Mouse (Mus musculus) c-Kit-negative CD71-positive TER-119-positive erythroid progenitor cells, embryonic 14.5 days (primary cell): Measurements from ENCODE around the gene Btn2a2.

Source experiments
- DNase-seq: peaks from one replicate; pipeline ENCODE4 v3.0.0-alpha.2; 2013; ENCODE audit warnings: low read depth, low spot score

The Btn2a2 gene

DNA sequence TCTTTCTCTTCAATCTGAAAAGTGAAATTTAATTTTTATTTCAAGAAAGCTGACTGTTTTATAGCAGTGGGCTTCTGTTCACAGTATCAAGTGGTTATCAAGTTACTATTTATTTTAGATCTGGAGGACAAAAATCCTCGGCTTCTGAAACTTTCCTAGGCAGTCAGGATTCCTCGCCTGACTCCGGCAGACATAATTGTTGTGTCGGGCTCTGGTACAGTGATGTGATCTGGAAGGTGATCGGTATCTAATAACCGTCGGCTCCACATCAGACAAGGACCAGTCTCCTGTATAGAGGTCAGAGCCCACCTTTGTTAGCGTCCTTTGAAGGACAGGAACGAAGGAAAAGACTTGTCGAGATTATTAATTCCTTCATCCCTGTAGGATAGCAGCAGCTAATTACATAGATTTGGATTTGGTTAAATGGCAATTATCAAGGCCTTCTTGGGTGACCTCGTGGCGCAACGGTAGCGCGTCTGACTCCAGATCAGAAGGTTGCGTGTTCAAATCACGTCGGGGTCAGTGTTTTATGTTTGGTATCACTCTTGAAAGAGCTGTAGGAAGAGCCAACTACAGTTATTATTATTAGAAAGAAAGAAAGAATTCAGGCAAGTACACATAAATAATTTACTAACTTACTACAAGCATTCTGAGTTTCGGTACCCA, 9.1 kb upstream of the Btn2a2 start:
- no peak for DNase-seq

DNA sequence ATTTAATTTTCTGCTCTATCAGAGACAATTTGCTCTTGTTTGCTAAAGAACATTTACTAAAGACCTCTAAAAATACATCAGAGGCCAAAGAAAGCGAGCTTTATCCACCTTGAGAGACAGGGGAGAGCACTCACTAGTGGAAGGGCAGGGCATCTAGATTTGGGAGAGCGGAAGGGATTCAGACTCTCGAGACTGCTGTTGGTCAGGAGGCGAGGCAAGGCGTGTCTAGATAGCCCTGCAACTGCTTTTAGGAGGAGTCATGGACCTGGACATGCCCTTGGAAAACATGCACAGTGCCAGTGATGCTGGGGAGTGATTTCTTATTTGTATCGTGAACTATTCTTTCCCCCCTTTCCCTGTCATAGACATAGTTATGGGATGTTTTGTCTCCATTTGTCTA, 6.9 kb upstream of the Btn2a2 start:
- no peak for DNase-seq

DNA sequence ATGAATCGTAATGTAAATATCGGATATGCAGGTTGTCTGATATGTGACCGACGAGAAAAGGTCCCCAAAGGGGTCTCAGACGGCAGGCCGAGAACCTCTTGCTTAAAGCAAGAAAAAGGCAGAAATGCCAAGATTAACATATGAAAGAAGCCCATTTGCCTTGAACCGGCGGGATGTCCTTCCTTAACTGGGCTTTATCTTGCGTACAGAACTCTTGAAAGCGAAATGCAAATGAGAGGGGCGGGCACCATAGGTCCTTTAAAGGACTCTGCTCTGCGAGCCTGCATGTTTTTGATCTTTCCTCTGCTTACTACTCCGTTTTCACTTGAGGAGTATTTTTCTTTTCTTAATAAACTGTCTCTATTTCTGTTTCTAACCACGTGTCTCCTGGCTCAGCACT, 3.3 kb upstream of the Btn2a2 start:
- DNase-seq = no peak

DNA sequence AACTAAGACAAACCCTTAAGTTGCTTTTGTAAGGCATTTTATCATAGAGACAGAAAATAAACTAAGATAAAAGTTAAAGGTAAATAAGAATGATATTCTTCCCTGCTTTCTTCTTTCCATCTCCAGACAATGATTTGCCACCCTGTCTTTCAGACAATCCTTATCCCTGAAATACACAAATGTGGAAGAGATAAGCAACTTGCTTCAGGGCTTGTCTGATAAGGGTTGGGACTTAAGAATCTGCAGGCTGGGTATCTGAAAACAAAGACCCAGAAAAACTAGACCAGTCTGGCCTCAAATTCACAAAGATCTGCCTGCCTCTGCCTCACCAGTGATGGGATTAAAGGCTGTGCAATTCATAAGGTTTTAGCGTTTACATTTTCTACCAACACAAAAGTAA, 2.6 kb upstream of the Btn2a2 start:
- DNase-seq = no peak

DNA sequence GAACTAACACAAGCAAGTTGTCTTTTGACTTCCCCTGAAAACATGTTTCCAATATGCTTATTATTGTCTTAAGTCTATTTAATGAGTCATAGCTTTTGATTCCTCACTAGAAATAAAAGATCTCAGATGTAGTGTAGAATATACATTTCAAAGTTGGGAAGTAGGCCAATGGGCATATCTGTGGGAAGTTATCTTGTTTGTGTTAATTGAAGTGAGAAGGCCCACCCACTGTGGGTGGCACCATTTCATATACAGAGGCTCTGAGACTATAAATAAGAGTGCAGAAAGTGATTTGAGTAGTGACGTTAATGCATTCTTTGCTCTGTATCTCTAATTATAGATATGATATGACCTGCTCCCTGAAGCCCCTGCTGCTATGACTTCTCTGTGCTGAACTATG, 2.2 kb upstream of the Btn2a2 start:
- DNase-seq = no peak

DNA sequence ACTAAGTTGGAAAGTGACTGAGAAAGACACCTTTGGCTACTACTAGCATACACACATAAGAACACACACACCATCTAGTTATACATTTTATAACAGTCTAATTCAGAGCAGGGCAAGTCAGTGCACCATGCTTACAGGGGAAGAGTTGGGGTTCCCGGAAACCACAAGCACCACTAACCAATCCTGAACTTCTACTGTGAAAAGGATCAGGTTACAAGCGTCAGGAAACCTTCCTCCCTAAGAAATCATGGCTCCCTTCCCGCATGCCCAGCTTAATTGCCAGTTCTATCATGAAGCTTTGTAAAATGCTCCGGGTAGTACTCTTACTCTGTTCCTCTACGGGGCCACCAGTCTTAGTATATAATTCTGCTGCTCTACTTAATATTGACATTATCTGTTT, 3.4 kb downstream of the Btn2a2 start:
- no peak for DNase-seq

DNA sequence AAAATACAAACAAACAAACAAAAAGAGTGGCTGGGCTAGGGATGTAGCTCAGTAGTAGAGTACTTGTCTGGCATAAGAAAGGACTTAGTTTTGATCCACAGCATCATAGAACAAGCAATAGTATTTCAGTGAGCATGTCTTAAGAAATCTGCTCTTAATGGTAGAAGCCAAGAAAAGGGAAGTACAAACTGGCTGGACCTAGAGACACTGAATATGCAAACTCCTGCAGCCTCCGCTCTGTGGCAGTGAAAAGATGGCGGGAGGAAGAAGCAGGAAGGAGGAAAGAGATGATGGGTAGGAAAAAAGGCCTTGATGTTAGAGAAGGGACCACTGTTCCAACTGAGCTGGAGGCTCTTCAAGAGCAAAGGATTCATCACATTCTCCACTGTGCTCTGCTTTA, 5.5 kb downstream of the Btn2a2 start:
- no peak for DNase-seq

DNA sequence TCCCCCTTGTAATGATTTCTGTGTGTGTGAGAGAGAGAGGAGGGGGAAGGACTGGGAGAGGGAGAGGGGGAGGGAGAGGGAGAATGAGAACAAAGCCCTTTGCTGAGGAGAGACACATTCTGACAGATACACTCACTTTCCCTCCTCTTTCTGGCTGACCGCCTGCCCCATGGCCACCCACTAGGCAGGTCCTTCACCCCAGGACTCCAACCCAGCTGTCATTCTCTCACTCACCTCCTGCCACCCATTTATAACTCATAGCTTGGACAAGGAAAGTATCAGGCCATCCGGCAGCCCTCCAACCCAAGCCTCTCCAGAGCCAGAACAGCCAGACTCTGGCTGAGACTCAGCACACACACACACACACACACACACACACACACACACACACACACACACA, 13.0 kb downstream of the Btn2a2 start:
- no peak for DNase-seq

DNA sequence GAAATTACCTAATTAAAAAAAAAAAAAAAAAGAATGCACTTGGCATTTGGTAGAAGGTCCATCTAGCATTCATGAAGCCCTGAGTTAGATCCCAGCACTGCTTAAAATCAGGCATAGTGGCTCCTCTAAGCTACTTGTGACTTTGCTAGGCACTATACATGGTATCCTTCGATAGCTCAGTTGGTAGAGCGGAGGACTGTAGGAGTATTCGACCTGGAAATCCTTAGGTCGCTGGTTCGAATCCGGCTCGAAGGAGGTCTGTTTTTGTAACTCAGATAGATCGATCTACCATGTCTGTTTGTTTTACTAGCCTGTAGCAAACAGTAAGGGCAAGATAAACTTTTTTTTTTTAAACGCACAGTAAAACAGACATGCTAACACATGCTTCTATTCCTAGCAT, 21.7 kb downstream of the Btn2a2 start:
- DNase-seq = peak; percentile 84

DNA sequence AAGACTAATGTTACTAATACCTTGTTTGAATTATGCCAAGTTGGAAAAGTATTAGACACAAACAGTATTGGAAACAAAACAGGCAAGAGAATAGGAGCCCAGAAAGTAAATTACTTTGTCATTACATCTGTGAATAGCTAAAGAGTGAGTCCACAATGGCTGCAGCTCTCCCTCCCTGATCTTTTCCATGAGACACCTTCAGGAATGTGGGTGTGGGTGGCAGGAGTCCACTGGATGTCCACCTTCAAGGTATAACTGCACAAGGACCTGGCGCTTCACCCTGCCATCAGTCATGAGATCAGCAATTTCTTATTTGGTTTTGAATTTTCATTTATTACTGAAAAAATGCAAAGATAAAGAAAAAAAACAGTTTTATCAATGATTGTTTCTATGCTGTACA, 22.4 kb downstream of the Btn2a2 start:
- no peak for DNase-seq

DNA sequence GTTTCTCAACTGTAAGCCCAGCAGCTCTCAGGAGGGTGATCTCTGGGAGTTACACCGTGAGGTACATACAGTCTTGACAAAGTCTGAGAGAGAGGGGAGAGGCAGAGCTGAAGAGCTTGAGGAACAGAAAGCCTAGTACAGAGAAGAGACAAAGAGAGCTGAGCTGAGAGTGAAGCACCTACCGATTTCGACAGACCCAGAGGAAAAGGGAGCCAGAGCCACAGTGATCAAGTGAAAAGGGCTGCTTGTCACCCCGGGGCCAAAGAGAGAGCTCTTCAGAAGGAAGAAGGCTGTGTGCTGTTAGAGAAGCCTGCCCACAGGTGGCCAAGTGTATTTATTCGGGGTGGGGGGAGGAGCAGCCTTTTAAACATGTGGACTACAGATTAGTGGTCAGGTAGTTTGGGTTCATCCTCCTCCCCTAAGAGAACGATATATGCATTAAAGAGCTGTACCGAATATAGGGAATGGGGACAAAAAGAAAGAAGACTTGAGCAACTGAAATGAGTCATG, 23.0 kb downstream of the Btn2a2 start, which contains the start of gene Btn1a1:
Gene Btn1a1 (minus strand): TSS at position 302 of the 510 bp plus-strand sequence.
- peak; percentile 40 for DNase-seq

DNA sequence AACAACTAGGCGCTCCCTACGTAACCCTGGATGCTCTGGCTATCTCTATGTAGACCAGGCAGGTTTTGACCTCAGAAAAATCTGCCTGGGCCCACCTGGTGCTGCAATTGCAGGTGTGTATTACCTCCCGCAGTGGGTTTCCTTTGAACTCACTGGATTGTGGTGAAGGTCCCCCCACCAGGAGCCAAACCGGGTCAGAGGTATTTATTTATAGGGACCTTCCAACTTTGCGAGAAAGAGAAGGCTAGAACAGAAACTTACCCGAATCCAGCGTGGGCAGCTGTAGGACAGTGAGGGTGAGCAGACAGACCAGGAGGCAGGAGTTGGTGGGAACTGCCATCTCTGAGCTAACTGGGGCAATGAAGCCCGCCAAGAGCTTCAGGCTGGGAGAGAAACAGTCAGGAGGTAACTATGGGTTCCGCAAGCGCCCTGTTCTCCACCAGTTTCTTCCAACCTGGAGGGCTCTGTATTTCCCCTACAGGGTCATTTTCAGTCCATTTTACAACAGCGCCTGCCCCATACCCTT, 23.8 kb downstream of the Btn2a2 start:
- DNase-seq = peak; percentile 42

DNA sequence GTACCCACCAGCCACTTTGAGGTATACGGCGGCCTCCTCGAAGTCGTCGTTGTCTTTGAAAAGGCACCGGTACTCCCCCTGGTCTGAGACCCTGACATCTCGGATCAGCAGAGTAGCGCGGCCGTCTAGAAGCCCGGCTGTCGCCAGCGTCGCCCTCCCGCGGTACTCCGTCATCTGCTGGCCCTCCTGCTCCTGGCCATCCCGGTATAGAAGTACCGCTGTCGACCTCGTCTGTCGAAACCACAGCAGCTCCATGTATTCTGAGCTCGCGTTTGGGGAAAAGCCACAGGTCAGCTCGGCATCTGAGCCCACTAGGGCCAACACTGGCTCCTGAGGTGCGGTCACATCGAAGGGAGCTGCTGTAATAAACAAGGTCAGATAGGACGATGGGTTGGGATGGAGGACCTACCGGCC, 24.4 kb downstream of the Btn2a2 start:
- peak; percentile 57 for DNase-seq

DNA sequence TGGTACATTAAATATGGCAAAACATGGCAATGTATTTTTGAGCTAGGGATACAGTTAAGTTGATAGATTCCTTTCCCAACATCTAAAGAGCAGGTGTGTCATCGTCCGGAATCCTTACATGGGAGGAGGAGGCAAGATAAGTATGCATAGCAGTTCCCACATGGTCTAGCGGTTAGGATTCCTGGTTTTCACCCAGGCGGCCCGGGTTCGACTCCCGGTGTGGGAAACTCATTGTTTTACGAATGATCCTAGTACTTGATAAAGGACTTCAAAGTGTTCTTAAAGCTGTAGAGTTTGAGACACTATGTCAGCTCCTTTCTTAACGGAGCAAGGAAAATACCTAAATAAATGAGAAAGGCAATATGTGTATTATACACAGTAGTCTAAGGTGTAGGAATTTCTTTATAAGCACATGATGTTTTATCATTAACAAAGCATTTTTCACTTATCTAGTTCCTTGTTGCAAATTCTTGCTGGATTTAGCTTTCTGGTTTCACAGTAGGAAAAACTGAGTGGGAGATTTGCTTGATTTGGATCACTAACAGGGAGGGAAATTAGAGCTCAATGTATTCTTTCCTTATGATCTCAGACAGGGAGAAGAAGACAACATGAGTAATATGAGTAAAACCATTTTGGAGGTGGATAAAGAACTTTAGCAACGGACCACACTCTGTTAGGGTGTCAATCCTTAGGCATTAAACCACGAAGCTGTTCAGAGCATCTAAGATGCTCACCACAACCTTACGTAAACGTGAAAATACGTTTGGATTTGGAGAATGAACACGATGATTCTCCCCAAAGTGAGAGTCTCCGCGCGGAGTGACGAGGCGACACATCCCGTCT, 25.1 kb downstream of the Btn2a2 start:
- peak; percentile 74 for DNase-seq

DNA sequence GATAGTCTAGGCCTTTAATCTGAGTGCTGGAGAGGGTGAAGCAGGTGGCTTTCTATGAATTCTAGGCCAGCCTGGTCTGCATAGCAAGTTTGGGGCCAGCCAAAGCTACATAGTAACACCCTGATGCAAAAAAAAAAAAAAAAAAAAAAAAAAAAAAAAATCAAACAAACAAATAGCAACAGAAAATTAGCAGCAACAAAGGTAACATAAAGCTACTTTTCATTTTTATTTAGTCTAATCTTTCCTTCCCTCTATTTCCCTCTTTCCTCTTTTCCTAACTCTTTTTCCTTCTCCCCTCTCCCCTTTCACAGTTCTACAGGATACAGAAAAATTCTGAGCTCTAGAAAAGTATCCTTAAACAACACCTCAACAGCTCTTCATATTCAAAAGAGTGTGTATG, 26.0 kb downstream of the Btn2a2 start:
- no peak for DNase-seq

DNA sequence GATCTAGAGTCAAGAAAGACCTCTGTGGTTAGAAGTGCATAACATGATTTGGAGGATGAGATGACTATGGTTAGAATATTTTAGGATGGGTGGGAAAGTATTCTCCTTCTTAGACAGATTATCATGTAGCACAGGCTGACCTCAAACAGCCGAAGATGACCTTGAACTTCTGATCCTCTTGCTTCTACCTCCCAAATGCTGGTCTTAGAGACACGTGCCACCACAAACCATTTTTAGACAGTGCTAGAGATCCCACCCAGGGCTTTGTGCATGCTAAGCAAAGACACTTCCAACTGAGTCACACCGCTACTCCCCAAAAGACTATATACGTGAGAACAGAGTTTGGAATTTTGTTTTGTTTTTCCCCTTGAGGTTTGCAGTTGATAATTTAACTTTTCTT, 26.6 kb downstream of the Btn2a2 start:
- DNase-seq = no peak

DNA sequence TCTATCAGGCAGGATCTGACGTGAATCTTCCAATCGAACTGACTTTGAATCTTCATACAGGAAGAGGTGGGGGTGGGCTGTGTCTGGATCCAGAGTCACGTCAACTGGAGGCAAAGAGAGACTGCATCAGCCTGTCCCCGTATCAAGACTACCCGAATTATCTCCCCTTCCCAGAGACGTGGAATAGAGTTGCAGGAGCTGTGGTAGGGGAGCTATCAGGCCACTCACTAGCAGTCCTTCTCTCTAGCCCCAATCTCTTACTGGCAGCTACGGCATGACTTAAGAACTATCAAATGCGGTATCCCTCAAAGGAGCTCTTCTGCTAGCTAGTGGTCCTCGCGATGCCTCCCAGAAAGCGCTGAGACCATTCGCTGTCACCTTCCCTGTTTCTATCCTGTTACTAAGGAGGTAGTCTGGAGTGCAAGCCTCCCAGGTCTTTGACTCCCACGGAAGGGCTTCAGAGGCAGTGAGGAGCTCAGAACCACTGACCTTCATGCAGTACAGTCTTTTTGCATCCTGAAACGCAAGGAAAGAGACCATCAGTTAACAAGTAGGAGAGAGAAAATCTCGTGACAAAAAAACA, 29.3 kb downstream of the Btn2a2 start:
- peak; percentile 50 for DNase-seq

DNA sequence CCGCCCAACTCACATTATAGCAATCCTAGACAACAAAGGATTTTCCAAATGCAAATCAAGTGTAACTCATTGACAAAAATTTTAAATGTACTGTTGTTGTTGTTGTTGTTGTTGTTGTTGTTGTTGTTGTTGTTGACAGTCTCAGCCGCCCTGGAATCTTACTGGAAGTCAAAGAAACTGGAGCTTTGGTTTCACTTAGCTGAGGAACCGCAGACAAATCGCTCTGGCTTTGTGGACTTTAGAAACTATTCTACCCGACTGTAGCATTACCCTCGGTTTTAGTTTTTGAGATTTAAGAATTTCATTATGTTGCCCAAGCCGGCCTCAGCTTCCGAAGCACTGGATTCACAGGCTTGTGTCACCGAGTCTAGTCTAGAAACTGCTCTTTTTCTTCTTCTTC, 34.7 kb downstream of the Btn2a2 start:
- no peak for DNase-seq

DNA sequence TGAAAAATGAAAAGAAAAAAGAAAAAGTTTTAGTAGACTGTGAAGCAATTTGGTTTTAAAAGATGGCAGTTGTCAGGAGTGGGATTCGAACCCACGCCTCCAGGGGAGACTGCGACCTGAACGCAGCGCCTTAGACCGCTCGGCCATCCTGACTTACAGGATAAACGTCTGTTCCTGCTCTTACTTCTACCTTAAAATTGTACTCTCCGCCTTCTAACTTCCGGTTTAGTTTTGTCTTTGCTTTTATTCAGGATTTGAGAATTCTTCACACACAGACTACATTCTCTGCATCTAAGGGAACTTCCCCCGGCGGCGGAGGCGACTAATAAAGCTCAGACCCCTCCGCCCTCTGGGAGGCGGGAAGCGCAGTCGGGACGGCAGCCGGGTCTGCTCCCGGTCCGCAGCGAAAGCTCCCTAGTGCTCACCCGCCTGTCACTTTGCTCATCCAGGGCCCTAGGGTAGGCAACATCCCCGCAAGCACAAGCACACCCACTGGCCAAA, 35.2 kb downstream of the Btn2a2 start:
- peak; percentile 83 for DNase-seq

DNA sequence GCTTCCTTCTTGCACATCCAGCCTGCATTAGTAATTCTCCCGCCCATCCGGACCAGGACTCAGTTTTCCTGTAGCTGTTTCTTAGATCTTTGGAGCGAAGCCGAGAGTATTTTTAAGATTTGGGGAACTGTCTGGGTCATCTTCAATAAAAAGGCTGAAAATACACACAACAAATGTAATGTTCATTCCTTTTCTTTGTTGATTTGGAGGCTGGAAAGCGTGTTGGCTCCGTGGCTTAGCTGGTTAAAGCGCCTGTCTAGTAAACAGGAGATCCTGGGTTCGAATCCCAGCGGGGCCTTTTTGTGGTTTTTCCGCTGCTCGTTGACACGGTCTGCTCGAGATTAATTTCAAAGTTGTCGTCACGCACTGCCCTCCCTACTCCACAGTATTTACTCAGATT, 38.3 kb downstream of the Btn2a2 start:
- DNase-seq = peak; percentile 89

DNA sequence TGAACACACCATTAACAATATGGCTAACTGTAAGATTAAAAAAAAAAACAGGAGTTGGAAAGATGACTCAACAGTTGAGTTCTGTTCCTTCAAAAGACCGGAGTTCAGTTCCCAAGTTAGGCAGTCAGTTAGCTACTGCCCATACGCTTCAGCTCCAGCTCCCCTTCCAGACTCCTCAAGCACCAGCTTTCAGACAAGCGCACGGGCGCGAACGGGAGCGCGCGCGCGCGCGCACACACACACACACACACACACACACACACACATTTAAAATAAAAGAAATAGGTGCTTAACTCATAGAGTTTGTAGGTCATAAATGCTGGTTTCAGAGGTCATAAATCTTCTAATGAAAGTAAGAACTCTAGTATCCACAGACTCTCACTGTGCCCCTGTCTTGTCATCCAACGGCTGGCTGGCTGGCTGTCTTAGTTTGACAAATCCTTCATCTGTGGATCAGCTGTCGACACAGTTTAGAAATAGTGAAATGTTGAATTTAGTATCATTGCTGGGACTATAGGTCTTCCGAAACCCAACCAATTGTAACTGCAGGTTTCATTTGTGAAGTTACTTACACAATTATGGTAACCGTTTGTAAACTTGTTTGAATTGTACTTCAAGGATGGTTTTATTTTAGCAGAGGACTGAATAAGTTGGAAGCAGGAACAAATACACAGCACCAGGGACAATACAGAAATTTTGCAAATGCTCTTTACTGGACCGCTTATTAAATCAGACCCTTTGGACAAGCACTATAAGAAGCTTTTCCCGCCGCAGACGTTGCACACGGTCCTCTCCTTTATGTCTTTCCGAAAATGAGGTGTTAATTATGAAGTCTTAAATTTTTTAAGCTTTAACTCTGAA, 39.2 kb downstream of the Btn2a2 start:
- peak; percentile 66 for DNase-seq
